Mouse (Mus musculus): ENCODE data around the gene Plppr4. TPM values are rescaled to one million over a fixed set of nuclear protein-coding genes. Genes with fewer than 3 reads are reported as not detected.

Plppr4 gene
- total RNA-seq, 2 experiments from 2014 or later, result 156 to 167 TPM

DNA sequence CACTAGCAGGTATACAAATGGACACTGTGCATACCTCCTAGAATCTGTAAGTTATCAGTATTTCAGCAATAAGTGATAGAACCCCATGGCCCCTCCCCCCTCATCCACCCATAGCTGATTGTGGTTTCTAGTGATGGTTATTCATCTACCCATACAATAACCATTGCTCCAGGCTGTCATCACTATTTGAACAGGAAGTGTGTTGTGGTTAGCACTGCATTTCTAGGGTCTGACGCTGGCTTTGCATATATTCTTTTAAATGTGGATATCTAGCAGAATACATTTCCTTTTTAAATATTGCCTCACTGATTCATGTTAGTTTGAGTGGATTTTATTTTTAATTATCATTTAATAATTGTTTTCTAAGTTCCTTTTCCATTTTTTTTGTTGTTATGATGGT is 62.9 kb downstream of the Plppr4 start:
- no peak for DNase-seq (ENCODE audit: low spot score in 2 of 2)

DNA sequence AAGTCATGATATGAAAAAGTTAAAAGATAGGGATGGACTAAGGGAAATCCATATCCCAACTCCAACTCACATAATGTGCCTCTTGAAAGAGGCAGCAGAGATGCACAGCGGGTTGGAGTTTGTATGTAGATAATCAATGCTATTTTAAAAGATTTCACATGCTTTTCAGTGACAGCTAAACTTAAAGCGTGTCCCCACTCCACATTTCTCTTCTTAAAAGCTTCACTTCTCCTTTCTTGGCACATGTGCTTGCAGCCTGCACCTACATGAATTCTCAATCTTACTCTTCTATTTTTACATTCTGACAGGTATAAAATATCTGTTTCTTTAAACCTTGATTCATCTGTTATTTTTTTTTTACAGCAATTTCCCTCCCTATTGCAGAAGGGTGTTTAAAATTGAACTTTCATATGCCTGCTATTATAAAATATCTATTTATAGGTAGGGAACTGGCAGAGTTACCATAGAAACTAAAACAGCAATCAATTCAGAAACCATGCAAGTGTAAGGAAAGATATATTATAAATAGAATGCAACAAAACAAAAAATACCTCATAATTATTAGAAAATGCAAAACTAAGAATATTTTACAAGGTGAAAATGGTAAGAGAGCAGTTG is 66.3 kb downstream of the Plppr4 start:
- DNase-seq (ENCODE audit: low spot score in 2 of 2), result no peak

Small RNAs within 50 kb of the gene (microRNA-seq; reads per million reads assigned to microRNA genes)
- gene Gm22408, result 0 reads per million in 2 experiments

Other genes with a start within 250 kb of the Plppr4 start
- gene Plppr5, start 214.0 kb upstream of the Plppr4 start, total RNA-seq (2021), result 10 to 100 TPM; 28.7 to 32.5 TPM

Data from left cerebral cortex, adult 18-20 months (tissue).